Mouse (Mus musculus) forebrain, embryonic 10.5 days (tissue): Measurements from ENCODE around the gene Malsu1. TPM values are rescaled to one million over a fixed set of nuclear protein-coding genes. Genes with fewer than 3 reads are reported as not detected.

ENCODE experiments used
- DNase-seq: peaks from one replicate; pipeline ENCODE4 v3.0.0-alpha.2; 2017; ENCODE audit warnings: low spot score; ENCODE audit errors: extremely low spot score
- H3K27ac ChIP-seq: fragments of 300-500 bp; sonication (generic); 2 replicates; pipeline ENCODE4 v1.5.1; 2016; ENCODE audit warnings: mild to moderate bottlenecking
- H3K27me3 ChIP-seq: fragments of 300-500 bp; sonication (generic); 2 replicates; pipeline ENCODE4 v1.6.1; 2016; ENCODE audit warnings: mild to moderate bottlenecking; ENCODE audit not compliant: poor library complexity, severe bottlenecking
- H3K36me3 ChIP-seq: fragments of 300-500 bp; sonication (generic); replicated peaks from 2 replicates; pipeline ENCODE4 v1.6.1; 2016; ENCODE audit warnings: mild to moderate bottlenecking, moderate library complexity
- H3K4me1 ChIP-seq: fragments of 300-500 bp; sonication (generic); 2 replicates; pipeline ENCODE4 v1.6.1; 2016
- H3K4me3 ChIP-seq: fragments of 300-500 bp; sonication (generic); 2 replicates; pipeline ENCODE4 v1.5.1; 2016; ENCODE audit warnings: mild to moderate bottlenecking, moderate library complexity
- H3K9me3 ChIP-seq: fragments of 300-500 bp; sonication (generic); 2 replicates; pipeline ENCODE4 v1.6.1; 2016; ENCODE audit warnings: mild to moderate bottlenecking, moderate library complexity
- WGBS: fragments of 180-500 bp; shearing (Covaris S2); methylation state at CpG from one replicate; pipeline ENCODE4 v1.1.7; 2016; 5-methylcytosine and 5-hydroxymethylcytosine counted together
- polyA plus RNA-seq: library from polyadenylated mRNA; unstranded; fragments of >200 nt; fragmentation: Nextera tagmentation; extraction: Ambion mirVana; gene quantifications from 2 replicates; pipeline ENCODE4 v1.2.1, GENCODE M21; 2016

Gene Malsu1
- polyA plus RNA-seq, 1 experiment from 2014 or later = 71.4 TPM

DNA sequence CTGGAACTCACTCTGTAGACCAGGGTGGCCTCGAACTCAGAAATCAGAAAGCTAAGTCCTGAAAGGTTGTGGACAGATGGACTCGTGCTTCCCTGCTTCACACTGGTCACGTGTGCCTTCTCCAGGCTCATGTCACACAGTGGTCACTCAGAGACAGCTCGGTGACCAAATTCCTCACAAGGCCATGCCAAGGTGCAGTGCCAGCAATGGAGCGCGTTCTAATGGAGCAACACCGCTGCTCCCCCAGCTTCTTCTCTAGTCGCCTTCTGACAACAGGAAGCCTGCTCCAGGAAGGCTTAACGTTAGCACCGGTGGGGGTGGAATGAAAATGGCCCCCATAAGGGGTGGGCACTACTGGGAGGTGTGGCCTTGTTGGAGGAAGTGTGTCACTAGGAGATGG is 21.4 kb downstream of the Malsu1 start:
- WGBS = 91% methylated on average over 10 of the region's 10 CpGs
- peaks cover 100% of the 10 kb centered on the region for H3K36me3 ChIP-seq

GRCm38 (mm10) chr6:49096421-49096820 is 22.8 kb downstream of the Malsu1 start:
- no peaks in the 10 kb centered on the region for H3K9me3 ChIP-seq
- 96% methylated on average over 7 of the region's 7 CpGs for WGBS
- no peaks in the 10 kb centered on the region for H3K27me3 ChIP-seq
- no peaks in the 10 kb centered on the region for H3K4me1 ChIP-seq
- H3K27ac ChIP-seq = no peak overlapping the region
- peaks cover 100% of the 10 kb centered on the region for H3K36me3 ChIP-seq
- H3K4me3 ChIP-seq = no peak overlapping the region
- DNase-seq = no peak

More for the DNA sequence above, 21.4 kb downstream of the Malsu1 start:
- H3K9me3 ChIP-seq = no peaks in the 10 kb centered on the region
- no peak for DNase-seq
- no peak overlapping the region for H3K27ac ChIP-seq
- H3K4me1 ChIP-seq = no peaks in the 10 kb centered on the region
- H3K27me3 ChIP-seq = no peaks in the 10 kb centered on the region
- H3K4me3 ChIP-seq = no peak overlapping the region

GRCm38 (mm10) chr6:49096933-49097461 is 23.4 kb downstream of the Malsu1 start:
- H3K36me3 ChIP-seq = peaks cover 100% of the 10 kb centered on the region
- H3K9me3 ChIP-seq = no peaks in the 10 kb centered on the region
- no peak for DNase-seq
- H3K4me1 ChIP-seq = no peaks in the 10 kb centered on the region
- H3K27ac ChIP-seq = no peak overlapping the region
- H3K4me3 ChIP-seq = no peak overlapping the region
- 79% methylated on average over 13 of the region's 13 CpGs for WGBS
- no peaks in the 10 kb centered on the region for H3K27me3 ChIP-seq

DNA sequence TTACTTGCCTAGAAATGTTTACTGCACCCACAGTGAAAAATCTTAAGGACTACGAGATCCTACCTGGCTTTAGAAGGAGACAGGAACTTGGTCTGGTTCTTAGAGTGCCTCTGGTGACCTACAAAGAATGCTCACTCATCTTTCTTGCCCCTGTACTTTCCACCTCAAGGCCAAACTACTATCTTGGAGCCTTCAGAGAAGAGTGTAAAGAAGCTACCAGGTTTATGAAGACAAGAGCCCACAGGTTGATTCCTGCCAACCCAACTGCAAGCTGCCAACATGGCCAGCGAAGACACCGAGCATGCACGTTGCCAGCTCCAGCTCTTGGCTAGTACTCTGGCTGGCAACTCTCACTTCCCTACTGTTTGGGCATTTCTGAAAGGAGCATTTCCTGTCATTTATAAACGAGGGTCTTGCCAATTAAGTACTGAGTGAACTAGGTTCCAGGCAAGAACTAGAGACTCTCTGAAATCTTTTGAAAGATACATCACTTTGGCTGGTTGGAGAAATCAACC is 24.1 kb downstream of the Malsu1 start:
- H3K27ac ChIP-seq = no peak overlapping the region
- no peak for DNase-seq
- 89% methylated on average over 5 of the region's 5 CpGs for WGBS
- no peaks in the 10 kb centered on the region for H3K27me3 ChIP-seq
- no peaks in the 10 kb centered on the region for H3K9me3 ChIP-seq
- H3K4me1 ChIP-seq = no peaks in the 10 kb centered on the region
- peaks cover 100% of the 10 kb centered on the region for H3K36me3 ChIP-seq
- no peak overlapping the region for H3K4me3 ChIP-seq

- peaks cover 100% of the 10 kb centered on the region for H3K36me3 ChIP-seq
- WGBS = 86% methylated on average over 1 of the region's 1 CpGs
- H3K27me3 ChIP-seq = no peaks in the 10 kb centered on the region
Measured at GRCm38 (mm10) chr6:49099086-49099485, 25.5 kb downstream of the Malsu1 start.

GRCm38 (mm10) chr6:49106746-49107500 is 33.3 kb downstream of the Malsu1 start:
- no peak overlapping the region for H3K27ac ChIP-seq
- H3K9me3 ChIP-seq = no peaks in the 10 kb centered on the region
- WGBS = 93% methylated on average over 15 of the region's 15 CpGs
- H3K36me3 ChIP-seq = peaks cover 99% of the 10 kb centered on the region
- no peaks in the 10 kb centered on the region for H3K27me3 ChIP-seq
- H3K4me1 ChIP-seq = no peaks in the 10 kb centered on the region
- DNase-seq = no peak
- no peak overlapping the region for H3K4me3 ChIP-seq

More at GRCm38 (mm10) chr6:49099086-49099485, 25.5 kb downstream of the Malsu1 start:
- no peak for DNase-seq
- Histone ChIP-seq H3K27ac (no peak overlapping the region), H3K4me3 (no peak overlapping the region), H3K4me1 (no peaks in the 10 kb centered on the region), H3K9me3 (no peaks in the 10 kb centered on the region)

GRCm38 (mm10) chr6:49109196-49109595 is 35.6 kb downstream of the Malsu1 start:
- Histone ChIP-seq H3K36me3 (peaks cover 95% of the 10 kb centered on the region), H3K4me1 (no peaks in the 10 kb centered on the region), H3K4me3 (no peak overlapping the region), H3K27ac (no peak overlapping the region), H3K9me3 (no peaks in the 10 kb centered on the region), H3K27me3 (no peaks in the 10 kb centered on the region)
- 98% methylated on average over 2 of the region's 2 CpGs for WGBS
- no peak for DNase-seq

DNA sequence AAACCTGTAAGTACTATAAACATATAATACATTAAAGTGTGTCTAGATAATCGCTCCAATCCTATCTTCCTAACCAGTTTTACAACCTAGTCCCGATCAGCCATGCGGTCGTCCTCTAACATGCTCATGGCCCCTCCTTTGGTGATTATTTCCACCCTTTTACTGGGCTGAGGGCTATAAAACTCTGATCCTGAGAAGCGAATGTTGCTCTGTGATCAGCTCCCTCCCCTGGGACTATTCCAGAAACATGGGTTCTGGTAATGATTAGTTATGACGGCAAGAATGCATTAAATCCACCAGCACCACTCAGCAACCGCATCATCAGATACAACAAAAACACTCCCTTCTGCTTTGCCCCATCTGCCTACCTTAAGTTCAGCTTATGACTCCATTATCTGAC is 40.3 kb downstream of the Malsu1 start:
- Histone ChIP-seq H3K27me3 (no peaks in the 10 kb centered on the region), H3K4me1 (no peaks in the 10 kb centered on the region), H3K27ac (no peak overlapping the region), H3K36me3 (peaks cover 94% of the 10 kb centered on the region), H3K4me3 (no peak overlapping the region), H3K9me3 (no peaks in the 10 kb centered on the region)
- no peak for DNase-seq
- 92% methylated on average over 7 of the region's 7 CpGs for WGBS

DNA sequence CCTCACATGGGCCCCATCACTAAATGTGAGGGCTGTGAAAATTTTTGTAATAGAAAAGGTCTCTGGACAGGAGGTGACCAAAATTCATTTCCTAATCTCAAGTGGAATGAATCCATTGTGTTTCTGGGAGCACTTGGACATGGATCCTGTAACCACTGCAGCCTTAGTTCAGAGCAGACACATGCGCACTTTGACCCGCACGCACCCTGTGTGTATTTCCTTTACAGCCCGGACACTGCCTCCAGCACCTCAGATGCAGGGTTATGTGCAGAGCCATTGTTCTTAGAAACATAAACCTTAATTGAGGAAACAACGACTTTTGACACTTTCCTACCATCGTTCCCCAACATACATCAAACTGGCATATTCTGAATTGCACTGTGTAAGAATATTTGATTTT is 40.9 kb downstream of the Malsu1 start:
- Histone ChIP-seq H3K4me3 (no peak overlapping the region), H3K9me3 (no peaks in the 10 kb centered on the region), H3K27me3 (no peaks in the 10 kb centered on the region), H3K27ac (no peak overlapping the region), H3K36me3 (peaks cover 89% of the 10 kb centered on the region), H3K4me1 (no peaks in the 10 kb centered on the region)
- no peak for DNase-seq
- WGBS = 93% methylated on average over 6 of the region's 6 CpGs

GRCm38 (mm10) chr6:49115550-49115949 is 42.0 kb downstream of the Malsu1 start:
- no peaks in the 10 kb centered on the region for H3K4me1 ChIP-seq
- no peak for DNase-seq
- no peaks in the 10 kb centered on the region for H3K27me3 ChIP-seq
- no peak overlapping the region for H3K27ac ChIP-seq
- H3K36me3 ChIP-seq = peaks cover 90% of the 10 kb centered on the region
- no peak overlapping the region for H3K4me3 ChIP-seq
- WGBS = 91% methylated on average over 5 of the region's 5 CpGs
- no peaks in the 10 kb centered on the region for H3K9me3 ChIP-seq

DNA sequence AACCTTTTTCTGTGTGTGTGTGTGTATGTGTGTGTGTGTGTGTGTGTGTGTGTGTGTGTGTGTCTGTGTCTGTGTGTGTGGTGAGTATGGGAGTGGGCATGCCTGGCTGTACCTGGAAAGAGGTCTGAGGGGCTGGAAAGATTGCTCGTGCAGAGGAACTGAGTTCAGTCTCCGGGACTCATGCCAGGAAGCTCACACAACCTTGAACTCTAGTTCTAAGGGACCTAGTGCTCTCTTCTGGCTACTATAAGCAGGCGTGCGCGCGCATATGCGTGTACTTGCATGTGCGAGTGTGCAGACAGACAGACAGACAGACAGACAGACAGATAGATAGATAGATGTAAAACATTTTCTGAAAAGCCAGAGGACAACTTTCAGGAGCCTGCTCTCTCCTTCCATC is 42.6 kb downstream of the Malsu1 start:
- no peak for DNase-seq
- Histone ChIP-seq H3K4me1 (no peaks in the 10 kb centered on the region), H3K36me3 (peaks cover 89% of the 10 kb centered on the region), H3K4me3 (no peak overlapping the region), H3K27me3 (no peaks in the 10 kb centered on the region), H3K9me3 (no peaks in the 10 kb centered on the region), H3K27ac (no peak overlapping the region)
- 91% methylated on average over 8 of the region's 8 CpGs for WGBS

GRCm38 (mm10) chr6:49118446-49118845 is 44.9 kb downstream of the Malsu1 start:
- no peak overlapping the region for H3K27ac ChIP-seq
- H3K36me3 ChIP-seq = peaks cover 88% of the 10 kb centered on the region
- no peaks in the 10 kb centered on the region for H3K9me3 ChIP-seq
- H3K4me1 ChIP-seq = no peaks in the 10 kb centered on the region
- no peaks in the 10 kb centered on the region for H3K27me3 ChIP-seq
- WGBS = 88% methylated on average over 8 of the region's 8 CpGs
- no peak overlapping the region for H3K4me3 ChIP-seq
- no peak for DNase-seq

DNA sequence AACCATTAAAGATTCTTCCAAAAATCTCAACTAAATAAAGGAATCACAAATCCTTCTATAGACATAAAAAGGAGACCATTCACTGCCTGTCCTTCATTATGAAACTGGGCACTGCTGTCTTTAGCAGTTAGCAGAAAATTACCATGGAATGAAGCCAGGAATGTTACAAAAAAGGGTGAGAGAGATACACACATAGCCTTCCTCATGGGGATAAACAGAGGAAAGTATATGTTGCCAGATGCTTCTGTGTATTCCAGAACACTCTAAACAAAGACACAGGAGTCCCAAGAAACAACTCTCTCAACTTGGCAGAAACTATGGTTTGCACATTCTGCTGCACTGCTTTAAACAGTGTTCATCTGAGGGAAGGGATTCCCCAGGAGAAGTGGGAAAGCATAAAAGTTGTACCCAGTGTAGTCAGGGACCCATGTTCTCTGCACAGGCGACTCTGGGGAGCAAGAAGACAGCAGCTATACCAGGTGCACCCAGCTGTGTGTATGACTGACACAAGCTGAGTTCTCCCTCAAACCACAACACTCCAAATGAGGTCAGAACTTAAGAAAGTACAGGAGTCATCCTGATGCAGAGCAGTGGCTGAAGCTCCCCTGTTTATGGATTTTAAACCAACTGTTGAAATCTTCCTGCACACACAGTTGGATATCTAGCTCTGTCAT is 46.0 kb downstream of the Malsu1 start:
- 76% methylated on average over 1 of the region's 1 CpGs for WGBS
- Histone ChIP-seq H3K27me3 (no peaks in the 10 kb centered on the region), H3K36me3 (peaks cover 87% of the 10 kb centered on the region), H3K4me3 (no peak overlapping the region), H3K9me3 (no peaks in the 10 kb centered on the region), H3K4me1 (no peaks in the 10 kb centered on the region), H3K27ac (no peak overlapping the region)
- no peak for DNase-seq
